Mouse (Mus musculus) embryonic facial prominence, embryonic 11.5 days (tissue): Measurements from ENCODE around the gene Aasdh. TPM values are rescaled to one million over a fixed set of nuclear protein-coding genes. Genes with fewer than 3 reads are reported as not detected.

Experiments used
- ATAC-seq: fragments of 200-750 bp; cut with Nextera tagmentation; replicated peaks from 2 replicates; pipeline ENCODE4 v1.8.0; 2017; ENCODE audit warnings: low read depth; ENCODE audit not compliant: insufficient number of reproducible peaks, low FRiP score, low TSS enrichment
- DNase-seq: peaks from one replicate; pipeline ENCODE4 v3.0.0-alpha.2; 2015; ENCODE audit warnings: low spot score
- H3K27ac ChIP-seq: fragments of 300-500 bp; sonication (generic); replicated peaks from 2 replicates; pipeline ENCODE4 v1.5.1; 2014; ENCODE audit warnings: mild to moderate bottlenecking, low read depth, low read length, control low read depth
- H3K27me3 ChIP-seq: fragments of 300-500 bp; sonication (generic); 2 replicates; pipeline ENCODE4 v1.6.1; 2014; ENCODE audit warnings: mild to moderate bottlenecking, low read length, moderate library complexity, mixed read lengths; ENCODE audit not compliant: control insufficient read depth, insufficient read depth
- H3K36me3 ChIP-seq: fragments of 300-500 bp; sonication (generic); replicated peaks from 2 replicates; pipeline ENCODE4 v1.6.1; 2014; ENCODE audit warnings: low read depth, mild to moderate bottlenecking, low read length, moderate library complexity, mixed read lengths; ENCODE audit not compliant: control insufficient read depth, insufficient read depth
- H3K4me1 ChIP-seq: fragments of 300-500 bp; sonication (generic); 2 replicates; pipeline ENCODE4 v1.6.1; 2014; ENCODE audit warnings: low read length, mixed read lengths; ENCODE audit not compliant: control insufficient read depth, insufficient read depth
- H3K4me2 ChIP-seq: fragments of 300-500 bp; sonication (generic); 2 replicates; pipeline ENCODE4 v1.6.1; 2014; ENCODE audit warnings: low read depth, mild to moderate bottlenecking, control low read depth, low read length, moderate library complexity
- H3K4me3 ChIP-seq: fragments of 300-500 bp; sonication (generic); 2 replicates; pipeline ENCODE4 v1.5.1; 2014; ENCODE audit warnings: low read depth, low read length, control low read depth
- H3K9ac ChIP-seq: fragments of 300-500 bp; sonication (generic); replicated peaks from 2 replicates; pipeline ENCODE4 v1.6.1; 2014; ENCODE audit warnings: mild to moderate bottlenecking, control low read depth, low read length
- H3K9me3 ChIP-seq: fragments of 300-500 bp; sonication (generic); replicated peaks from 2 replicates; pipeline ENCODE4 v1.6.1; 2016; ENCODE audit warnings: mild to moderate bottlenecking, low read length, inconsistent platforms, mixed read lengths; ENCODE audit not compliant: control insufficient read depth
- WGBS: fragments of 180-500 bp; shearing (Covaris S2); extraction: QIAGEN DNeasy Blood & Tissue Kit; methylation state at CpG from one replicate; pipeline ENCODE4 v1.1.7; 2014; 5-methylcytosine and 5-hydroxymethylcytosine counted together
- polyA plus RNA-seq: library from polyadenylated mRNA; unstranded; fragments of >200 nt; fragmentation: Nextera tagmentation; extraction: Ambion mirVana; gene quantifications from 2 replicates; pipeline ENCODE4 v1.2.1, GENCODE M21; 2014

Aasdh gene
- polyA plus RNA-seq, 1 experiment from 2014 or later, result 18.5 TPM

GRCm38 (mm10) chr5:76866819-76867218, 38.5 kb downstream of the Aasdh start:
- Histone ChIP-seq H3K27ac (no peak overlapping the region), H3K9ac (no peak overlapping the region), H3K27me3 (no peaks in the 10 kb centered on the region), H3K4me3 (no peak overlapping the region), H3K36me3 (no peaks in the 10 kb centered on the region), H3K4me2 (no peak overlapping the region), H3K9me3 (no peaks in the 10 kb centered on the region), H3K4me1 (no peaks in the 10 kb centered on the region)
- 63% methylated on average over 8 of the region's 8 CpGs for WGBS
- DNase-seq (no peak), ATAC-seq (no peak)

GRCm38 (mm10) chr5:76858444-76858843, 46.9 kb downstream of the Aasdh start:
- DNase-seq, result no peak
- H3K4me3 ChIP-seq, result no peak overlapping the region; the same call in 1 of the 2 replicates
- H3K4me2 ChIP-seq, result no peak overlapping the region
- no peaks in the 10 kb centered on the region for H3K9me3 ChIP-seq
- no peak for ATAC-seq
- no peak overlapping the region for H3K9ac ChIP-seq
- 66% methylated on average over 13 of the region's 13 CpGs for WGBS
- H3K27ac ChIP-seq, result no peak overlapping the region
- peaks cover 19% of the 10 kb centered on the region for H3K27me3 ChIP-seq
- H3K4me1 ChIP-seq, result peaks cover 4% of the 10 kb centered on the region
- no peaks in the 10 kb centered on the region for H3K36me3 ChIP-seq

GRCm38 (mm10) chr5:76857103-76858015, 48.0 kb downstream of the Aasdh start:
- no peaks in the 10 kb centered on the region for H3K36me3 ChIP-seq
- peak overlapping the region; percentile 21 for H3K4me2 ChIP-seq
- peaks cover 19% of the 10 kb centered on the region for H3K27me3 ChIP-seq
- H3K9ac ChIP-seq, result peak overlapping the region; percentile 34
- DNase-seq (peak; percentile 36), ATAC-seq (no peak)
- H3K4me3 ChIP-seq, result peak overlapping the region; percentile 27
- no peaks in the 10 kb centered on the region for H3K9me3 ChIP-seq
- H3K4me1 ChIP-seq, result peaks cover 4% of the 10 kb centered on the region
- no peak overlapping the region for H3K27ac ChIP-seq
- WGBS, result 8% methylated on average over 62 of the region's 62 CpGs

- Histone ChIP-seq H3K9ac (peak overlapping the region; percentile 34; the same call in 1 of the 2 replicates), H3K4me3 (peak overlapping the region; percentile 27), H3K27ac (no peak overlapping the region), H3K4me2 (peak overlapping the region; percentile 21), H3K27me3 (peaks cover 19% of the 10 kb centered on the region), H3K36me3 (no peaks in the 10 kb centered on the region), H3K9me3 (no peaks in the 10 kb centered on the region), H3K4me1 (peaks cover 4% of the 10 kb centered on the region)
- ATAC-seq, result no peak
- peak; percentile 37 for DNase-seq
- WGBS, result 22% methylated on average over 25 of the region's 25 CpGs
These were observed 49.3 kb downstream of the Aasdh start for GRCm38 (mm10) chr5:76855829-76856600.

DNA sequence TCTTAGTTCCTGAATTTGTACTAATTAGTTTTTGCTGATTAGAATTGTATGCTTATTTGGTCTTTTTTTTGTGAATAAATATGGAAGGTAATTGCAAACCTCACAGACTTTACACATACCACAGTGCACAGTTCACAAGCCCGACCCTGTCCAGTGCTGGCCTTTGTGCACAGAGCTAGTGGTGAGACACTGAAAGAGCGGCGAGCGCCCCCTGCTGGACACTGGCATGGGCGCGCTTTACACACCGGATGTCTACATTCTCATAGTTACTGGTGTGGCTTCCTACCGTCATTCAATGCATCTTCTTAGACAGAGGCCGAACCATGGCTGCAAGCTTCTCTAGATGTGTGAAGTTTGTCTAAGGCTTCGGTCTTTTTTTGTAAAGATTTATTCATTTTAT, 51.8 kb downstream of the Aasdh start:
- ATAC-seq (peak; percentile 84; the same call in 1 of the 2 replicates), DNase-seq (peak; percentile 91)
- Histone ChIP-seq H3K27ac (no peak overlapping the region), H3K4me2 (no peak overlapping the region), H3K9me3 (no peaks in the 10 kb centered on the region), H3K36me3 (no peaks in the 10 kb centered on the region), H3K4me3 (no peak overlapping the region), H3K4me1 (peaks cover 4% of the 10 kb centered on the region), H3K9ac (no peak overlapping the region), H3K27me3 (peaks cover 19% of the 10 kb centered on the region)
- WGBS, result 12% methylated on average over 10 of the region's 10 CpGs

- ATAC-seq (no peak), DNase-seq (no peak)
- Histone ChIP-seq H3K4me1 (no peaks in the 10 kb centered on the region), H3K27me3 (peaks cover 8% of the 10 kb centered on the region), H3K9ac (no peak overlapping the region), H3K4me3 (no peak overlapping the region), H3K4me2 (no peak overlapping the region), H3K27ac (no peak overlapping the region), H3K36me3 (no peaks in the 10 kb centered on the region), H3K9me3 (no peaks in the 10 kb centered on the region)
- 86% methylated on average over 4 of the region's 4 CpGs for WGBS
These were observed 54.0 kb downstream of the Aasdh start for GRCm38 (mm10) chr5:76851316-76851715.

DNA sequence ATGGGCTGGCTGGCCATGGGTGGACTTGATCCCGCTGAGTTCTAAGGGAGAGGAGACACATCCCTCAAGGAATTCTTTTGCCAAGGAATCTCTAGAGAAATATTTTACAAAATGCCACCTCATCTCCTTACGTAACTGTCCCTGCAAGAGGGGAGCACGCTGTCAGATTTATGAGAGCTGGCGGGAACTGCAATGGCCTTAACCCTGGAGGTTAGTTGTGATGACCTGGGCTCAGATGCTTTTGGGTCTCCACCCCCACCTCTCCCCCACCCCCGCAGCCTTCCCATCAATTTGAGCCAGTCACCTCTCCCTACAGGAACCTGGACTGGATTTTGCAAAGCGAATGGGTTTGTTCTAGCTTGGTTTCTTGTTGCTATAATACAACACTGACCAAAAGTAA, 58.2 kb downstream of the Aasdh start:
- ATAC-seq (no peak), DNase-seq (no peak)
- H3K9me3 ChIP-seq, result no peaks in the 10 kb centered on the region
- H3K4me1 ChIP-seq, result no peaks in the 10 kb centered on the region
- no peak overlapping the region for H3K27ac ChIP-seq
- H3K36me3 ChIP-seq, result no peaks in the 10 kb centered on the region
- no peak overlapping the region for H3K4me2 ChIP-seq
- no peaks in the 10 kb centered on the region for H3K27me3 ChIP-seq
- WGBS, result 91% methylated on average over 6 of the region's 6 CpGs
- no peak overlapping the region for H3K9ac ChIP-seq
- H3K4me3 ChIP-seq, result no peak overlapping the region
